Mouse (Mus musculus) neural tube, embryonic 15.5 days (tissue): ENCODE results near the gene Larp1b. TPM values are rescaled to one million over a fixed set of nuclear protein-coding genes. Genes with fewer than 3 reads are reported as not detected.

ENCODE experiments used
- ATAC-seq: fragments of 200-750 bp; cut with Nextera tagmentation; 2 replicates; pipeline ENCODE4 v1.8.0; 2017; ENCODE audit warnings: mild to moderate bottlenecking, moderate TSS enrichment, moderate library complexity; ENCODE audit not compliant: low FRiP score
- H3K27ac ChIP-seq: fragments of 300-500 bp; sonication (generic); replicated peaks from 2 replicates; pipeline ENCODE4 v1.5.1; 2015; ENCODE audit warnings: mild to moderate bottlenecking, inconsistent platforms
- H3K27me3 ChIP-seq: fragments of 300-500 bp; sonication (generic); replicated peaks from 2 replicates; pipeline ENCODE4 v1.6.1; 2015; ENCODE audit warnings: inconsistent platforms
- H3K36me3 ChIP-seq: fragments of 300-500 bp; sonication (generic); 2 replicates; pipeline ENCODE4 v1.6.1; 2015; ENCODE audit warnings: inconsistent platforms
- H3K4me1 ChIP-seq: fragments of 300-500 bp; sonication (generic); 2 replicates; pipeline ENCODE4 v1.6.1; 2015; ENCODE audit warnings: inconsistent platforms
- H3K4me2 ChIP-seq: fragments of 300-500 bp; sonication (generic); 2 replicates; pipeline ENCODE4 v1.6.1; 2015; ENCODE audit warnings: inconsistent platforms, mild to moderate bottlenecking, moderate library complexity
- H3K4me3 ChIP-seq: fragments of 300-500 bp; sonication (generic); replicated peaks from 2 replicates; pipeline ENCODE4 v1.5.1; 2015; ENCODE audit warnings: mild to moderate bottlenecking, inconsistent platforms
- H3K9ac ChIP-seq: fragments of 300-500 bp; sonication (generic); replicated peaks from 2 replicates; pipeline ENCODE4 v1.6.1; 2015; ENCODE audit warnings: mild to moderate bottlenecking, inconsistent platforms
- H3K9me3 ChIP-seq: fragments of 300-500 bp; sonication (generic); replicated peaks from 2 replicates; pipeline ENCODE4 v1.6.1; 2016; ENCODE audit warnings: inconsistent platforms
- WGBS: fragments of 180-500 bp; shearing (Covaris S2); methylation state at CpG from one replicate; pipeline ENCODE4 v1.1.7; 2015; ENCODE audit warnings: mixed read lengths; 5-methylcytosine and 5-hydroxymethylcytosine counted together
- polyA plus RNA-seq: library from polyadenylated mRNA; unstranded; fragments of >200 nt; fragmentation: Nextera tagmentation; extraction: Ambion mirVana; gene quantifications from 2 replicates; pipeline ENCODE4 v1.2.1, GENCODE M21; 2015

The Larp1b gene
- polyA plus RNA-seq, 1 experiment from 2014 or later: 5.7 TPM

- H3K4me2 ChIP-seq: no peak overlapping the region
- no peak overlapping the region for H3K27ac ChIP-seq
- no peak overlapping the region for H3K9ac ChIP-seq
- no peak for ATAC-seq
- H3K27me3 ChIP-seq: no peaks in the 10 kb centered on the region
- no peaks in the 10 kb centered on the region for H3K36me3 ChIP-seq
- no peaks in the 10 kb centered on the region for H3K9me3 ChIP-seq
- H3K4me1 ChIP-seq: no peaks in the 10 kb centered on the region
- no peak overlapping the region for H3K4me3 ChIP-seq
Measured at GRCm38 (mm10) chr3:40980758-40981157, 31.1 kb downstream of the Larp1b start.

- no peak for ATAC-seq
- 83% methylated on average over 5 of the region's 5 CpGs for WGBS
- H3K4me1 ChIP-seq: no peaks in the 10 kb centered on the region
- no peaks in the 10 kb centered on the region for H3K9me3 ChIP-seq
- H3K4me3 ChIP-seq: no peak overlapping the region
- no peaks in the 10 kb centered on the region for H3K36me3 ChIP-seq
- no peak overlapping the region for H3K27ac ChIP-seq
- H3K4me2 ChIP-seq: no peak overlapping the region
- no peaks in the 10 kb centered on the region for H3K27me3 ChIP-seq
- no peak overlapping the region for H3K9ac ChIP-seq
Measured at GRCm38 (mm10) chr3:40987539-40987938, 37.9 kb downstream of the Larp1b start.

GRCm38 (mm10) chr3:40988722-40989121 is 39.1 kb downstream of the Larp1b start:
- H3K4me3 ChIP-seq: no peak overlapping the region
- ATAC-seq: no peak
- H3K36me3 ChIP-seq: no peaks in the 10 kb centered on the region
- no peak overlapping the region for H3K9ac ChIP-seq
- no peaks in the 10 kb centered on the region for H3K4me1 ChIP-seq
- H3K27ac ChIP-seq: no peak overlapping the region
- H3K9me3 ChIP-seq: no peaks in the 10 kb centered on the region
- no peak overlapping the region for H3K4me2 ChIP-seq
- H3K27me3 ChIP-seq: no peaks in the 10 kb centered on the region
- 81% methylated on average over 2 of the region's 2 CpGs for WGBS

- Histone ChIP-seq H3K4me1 (no peaks in the 10 kb centered on the region), H3K27ac (no peak overlapping the region), H3K36me3 (no peaks in the 10 kb centered on the region), H3K4me2 (no peak overlapping the region), H3K27me3 (no peaks in the 10 kb centered on the region), H3K4me3 (no peak overlapping the region), H3K9me3 (no peaks in the 10 kb centered on the region), H3K9ac (no peak overlapping the region)
- 62% methylated on average over 3 of the region's 3 CpGs for WGBS
- no peak for ATAC-seq
Measured at GRCm38 (mm10) chr3:40991541-40991940, 41.9 kb downstream of the Larp1b start.

GRCm38 (mm10) chr3:40995161-40995560 is 45.5 kb downstream of the Larp1b start:
- H3K9me3 ChIP-seq: no peaks in the 10 kb centered on the region
- no peak for ATAC-seq
- H3K4me2 ChIP-seq: no peak overlapping the region
- no peak overlapping the region for H3K9ac ChIP-seq
- H3K36me3 ChIP-seq: no peaks in the 10 kb centered on the region
- no peak overlapping the region for H3K27ac ChIP-seq
- WGBS: 87% methylated on average over 1 of the region's 1 CpGs
- H3K4me1 ChIP-seq: no peaks in the 10 kb centered on the region
- H3K4me3 ChIP-seq: no peak overlapping the region
- no peaks in the 10 kb centered on the region for H3K27me3 ChIP-seq

- Histone ChIP-seq H3K27ac (no peak overlapping the region), H3K9ac (no peak overlapping the region), H3K4me2 (no peak overlapping the region), H3K27me3 (no peaks in the 10 kb centered on the region), H3K4me1 (no peaks in the 10 kb centered on the region), H3K36me3 (no peaks in the 10 kb centered on the region), H3K9me3 (no peaks in the 10 kb centered on the region), H3K4me3 (no peak overlapping the region)
- no peak for ATAC-seq
- WGBS: 85% methylated on average over 8 of the region's 8 CpGs
Measured at GRCm38 (mm10) chr3:41009315-41009714, 59.7 kb downstream of the Larp1b start.

GRCm38 (mm10) chr3:41009990-41010389 is 60.4 kb downstream of the Larp1b start:
- WGBS: 91% methylated on average over 3 of the region's 3 CpGs
- no peaks in the 10 kb centered on the region for H3K9me3 ChIP-seq

DNA sequence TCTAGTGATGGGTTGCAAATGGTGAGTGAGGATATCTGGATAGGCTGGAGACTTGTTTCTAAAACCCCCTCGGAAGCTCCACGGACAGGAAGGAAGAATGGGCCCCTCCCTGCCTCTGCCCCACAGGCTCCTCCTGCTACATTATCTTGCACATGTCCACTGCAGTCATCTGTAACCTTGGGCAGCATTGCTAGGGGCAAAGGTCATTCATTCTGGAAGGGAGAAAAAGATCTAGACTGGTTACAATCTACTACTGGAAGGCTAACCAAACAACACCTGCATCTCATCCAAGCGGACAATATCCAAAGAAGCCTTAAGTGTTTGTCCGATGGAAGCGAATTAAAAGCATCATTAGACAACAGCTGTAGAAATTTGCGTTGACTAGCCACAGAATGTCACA is 61.1 kb downstream of the Larp1b start:
- H3K27me3 ChIP-seq: no peaks in the 10 kb centered on the region

More at GRCm38 (mm10) chr3:41009990-41010389, 60.4 kb downstream of the Larp1b start:
- no peak overlapping the region for H3K9ac ChIP-seq
- H3K27ac ChIP-seq: no peak overlapping the region
- no peak for ATAC-seq
- H3K4me1 ChIP-seq: no peaks in the 10 kb centered on the region
- H3K4me3 ChIP-seq: no peak overlapping the region
- no peaks in the 10 kb centered on the region for H3K27me3 ChIP-seq
- no peaks in the 10 kb centered on the region for H3K36me3 ChIP-seq
- H3K4me2 ChIP-seq: no peak overlapping the region

GRCm38 (mm10) chr3:41012451-41012850 is 62.8 kb downstream of the Larp1b start:
- Histone ChIP-seq H3K27me3 (no peaks in the 10 kb centered on the region), H3K9ac (no peak overlapping the region), H3K4me2 (no peak overlapping the region), H3K9me3 (no peaks in the 10 kb centered on the region), H3K27ac (no peak overlapping the region), H3K4me3 (no peak overlapping the region), H3K4me1 (no peaks in the 10 kb centered on the region), H3K36me3 (no peaks in the 10 kb centered on the region)
- ATAC-seq: no peak
- WGBS: 97% methylated on average over 7 of the region's 7 CpGs

More for the DNA sequence above, 61.1 kb downstream of the Larp1b start:
- Histone ChIP-seq H3K9me3 (no peaks in the 10 kb centered on the region), H3K9ac (no peak overlapping the region), H3K4me1 (no peaks in the 10 kb centered on the region), H3K4me2 (no peak overlapping the region), H3K27ac (no peak overlapping the region), H3K36me3 (no peaks in the 10 kb centered on the region), H3K4me3 (no peak overlapping the region)
- no peak for ATAC-seq
- 87% methylated on average over 6 of the region's 6 CpGs for WGBS

DNA sequence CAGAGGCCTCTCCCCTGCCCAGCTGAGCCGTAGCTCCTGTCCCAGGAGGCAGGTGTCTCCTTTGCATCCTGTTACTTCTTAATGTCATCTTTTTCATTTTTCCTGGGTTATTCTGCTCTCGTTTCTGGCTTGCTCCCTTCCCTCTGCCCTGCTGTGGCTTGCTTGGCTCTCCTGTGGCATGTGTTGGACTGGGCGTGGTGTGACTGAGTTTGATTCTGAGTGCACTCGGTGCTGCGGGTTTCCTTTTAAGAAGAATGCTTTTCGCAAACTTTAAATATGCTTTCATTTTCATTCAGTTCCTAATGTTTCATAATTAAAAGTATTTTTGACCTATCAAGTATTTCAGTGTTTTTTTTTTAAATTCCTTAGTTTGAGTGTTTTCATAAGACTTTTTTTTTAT is 65.3 kb downstream of the Larp1b start:
- no peak overlapping the region for H3K27ac ChIP-seq
- H3K36me3 ChIP-seq: no peaks in the 10 kb centered on the region
- no peak overlapping the region for H3K4me2 ChIP-seq
- H3K4me3 ChIP-seq: no peak overlapping the region
- no peaks in the 10 kb centered on the region for H3K27me3 ChIP-seq
- H3K9ac ChIP-seq: no peak overlapping the region
- no peak for ATAC-seq
- 85% methylated on average over 6 of the region's 6 CpGs for WGBS
- no peaks in the 10 kb centered on the region for H3K4me1 ChIP-seq
- H3K9me3 ChIP-seq: no peaks in the 10 kb centered on the region

DNA sequence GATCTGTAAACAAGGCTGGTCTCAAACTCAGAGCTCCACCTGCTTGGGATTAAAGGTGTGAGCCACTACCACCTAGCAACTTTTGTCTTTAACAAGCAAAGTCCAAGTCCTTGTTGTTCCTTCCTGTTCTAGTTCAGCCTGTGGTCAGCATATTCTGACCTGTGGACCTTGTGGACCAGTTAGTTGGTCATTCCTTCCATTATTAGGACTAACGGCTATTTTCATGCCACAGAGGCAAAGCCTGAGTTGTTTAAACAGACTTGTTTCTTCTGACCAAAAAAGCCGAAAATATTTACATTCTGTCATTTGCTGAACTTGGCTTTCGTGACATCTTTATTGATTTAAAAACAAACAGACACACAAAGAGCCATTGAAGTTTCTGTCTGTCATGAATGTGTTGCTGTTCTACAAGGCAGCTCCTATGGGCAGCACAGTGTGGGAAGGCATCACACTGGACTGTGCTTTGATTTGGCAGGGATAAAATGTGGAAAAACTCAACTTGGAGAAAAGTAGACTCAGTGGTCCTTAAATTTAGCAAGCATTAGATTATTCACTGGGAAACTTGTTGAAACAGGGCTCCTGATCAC is 68.5 kb downstream of the Larp1b start:
- 62% methylated on average over 3 of the region's 3 CpGs for WGBS
- no peak for ATAC-seq

DNA sequence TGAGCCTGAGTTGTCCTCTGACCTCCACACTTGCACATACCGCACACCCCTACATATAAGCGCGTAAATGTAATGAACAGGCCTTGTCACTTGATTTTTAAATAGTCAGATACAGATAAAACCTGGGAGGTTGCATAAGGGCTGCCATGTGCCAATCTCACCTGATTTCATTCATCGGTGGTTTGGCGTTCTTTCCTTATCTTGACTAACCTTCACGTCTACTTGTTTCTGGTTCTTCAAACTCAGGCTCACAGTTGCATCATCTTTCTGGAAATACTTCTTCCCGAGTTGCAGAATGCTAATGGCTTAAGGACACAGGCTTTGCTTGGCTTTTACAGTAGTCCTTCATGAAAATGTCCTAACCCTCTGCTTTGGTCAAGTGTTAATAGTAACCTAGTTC is 71.1 kb downstream of the Larp1b start:
- Histone ChIP-seq H3K4me1 (no peaks in the 10 kb centered on the region), H3K4me2 (no peak overlapping the region), H3K4me3 (no peak overlapping the region), H3K36me3 (no peaks in the 10 kb centered on the region), H3K9ac (no peak overlapping the region), H3K9me3 (no peaks in the 10 kb centered on the region), H3K27me3 (no peaks in the 10 kb centered on the region), H3K27ac (no peak overlapping the region)
- 93% methylated on average over 7 of the region's 7 CpGs for WGBS
- no peak for ATAC-seq

More for the DNA sequence above, 68.5 kb downstream of the Larp1b start:
- no peak overlapping the region for H3K27ac ChIP-seq
- H3K9ac ChIP-seq: no peak overlapping the region
- no peaks in the 10 kb centered on the region for H3K27me3 ChIP-seq
- H3K4me2 ChIP-seq: no peak overlapping the region
- no peaks in the 10 kb centered on the region for H3K36me3 ChIP-seq
- no peaks in the 10 kb centered on the region for H3K4me1 ChIP-seq
- H3K4me3 ChIP-seq: no peak overlapping the region
- H3K9me3 ChIP-seq: no peaks in the 10 kb centered on the region

GRCm38 (mm10) chr3:41021980-41022379 is 72.4 kb downstream of the Larp1b start:
- Histone ChIP-seq H3K4me1 (no peaks in the 10 kb centered on the region), H3K36me3 (no peaks in the 10 kb centered on the region), H3K9me3 (no peaks in the 10 kb centered on the region), H3K27ac (no peak overlapping the region), H3K4me2 (no peak overlapping the region), H3K9ac (no peak overlapping the region), H3K27me3 (no peaks in the 10 kb centered on the region), H3K4me3 (no peak overlapping the region)
- 63% methylated on average over 6 of the region's 6 CpGs for WGBS
- ATAC-seq: no peak
